Mouse (Mus musculus) megakaryocyte, embryonic 14.5 days (primary cell): ENCODE data around the gene Map4k3.

Experiments
- FLI1 ChIP-seq: IDR thresholded peaks from 2 replicates; pipeline ENCODE4 v1.6.1; 2012; ENCODE audit warnings: low read length, inconsistent platforms, mixed read lengths
- GATA1 ChIP-seq: IDR thresholded peaks from 3 replicates; pipeline ENCODE4 v1.6.1; 2012; ENCODE audit warnings: mixed read lengths, low read length, inconsistent platforms, borderline replicate concordance

- no peak for TF ChIP-seq GATA1
- TF ChIP-seq FLI1, result no peak
Measured at GRCm38 (mm10) chr17:80638121-80638520, 90.2 kb downstream of the Map4k3 start.
